Mouse (Mus musculus) granulocyte monocyte progenitor cell, adult 5-6 weeks (primary cell): ENCODE data around the gene Wnt10a. TPM values are rescaled to one million over a fixed set of nuclear protein-coding genes. Genes with fewer than 3 reads are reported as not detected.
"Not testable (repeated sequence)": the region's sequence is repeated elsewhere in the genome, so short reads cannot be mapped to it uniquely, and the experiment has no call there.

ENCODE experiments used
- ATAC-seq: replicated peaks from 2 replicates; pipeline ENCODE4 v1.8.0; 2016; ENCODE audit warnings: mild to moderate bottlenecking, moderate TSS enrichment, inconsistent platforms; ENCODE audit not compliant: poor library complexity, severe bottlenecking
- total RNA-seq, 2 experiments: library from RNA; stranded (forward) in 1 of 2; stranded (reverse) in 1 of 2; fragments of 200-712, 200-1000 nt in 1 of 2; fragments of >200 nt in 1 of 2; fragmentation: Nextera tagmentation in 1 of 2; gene quantifications; 2 replicates each; pipeline ENCODE4 v1.2.3; 2014 to 2017

The Wnt10a gene
- total RNA-seq, 2 experiments from 2014 or later: not detected

DNA sequence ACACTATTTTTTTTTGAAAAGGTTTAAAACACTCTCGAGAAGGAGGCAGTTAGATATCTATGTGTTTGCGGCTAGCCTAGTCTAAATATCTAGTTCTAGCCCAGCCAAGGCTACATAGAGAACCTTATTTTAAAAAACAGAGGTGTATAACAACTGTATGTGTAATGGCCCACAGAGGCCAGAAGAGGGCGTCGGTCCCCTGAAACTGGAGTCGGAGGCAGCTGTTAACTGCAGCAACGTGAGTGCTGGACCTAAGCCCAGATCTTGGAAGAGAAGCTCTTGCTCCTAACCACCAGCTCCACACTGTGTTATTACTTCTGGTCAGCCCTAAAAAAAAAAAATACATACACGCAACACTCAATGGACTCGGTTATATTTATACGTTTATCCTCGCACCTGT is 17.7 kb downstream of the Wnt10a start:
- ATAC-seq: no peak

- ATAC-seq: no peak
These were observed 23.8 kb downstream of the Wnt10a start for GRCm38 (mm10) chr1:74814931-74815647.

GRCm38 (mm10) chr1:74815965-74816364 is 24.6 kb downstream of the Wnt10a start:
- ATAC-seq: not testable (repeated sequence)

DNA sequence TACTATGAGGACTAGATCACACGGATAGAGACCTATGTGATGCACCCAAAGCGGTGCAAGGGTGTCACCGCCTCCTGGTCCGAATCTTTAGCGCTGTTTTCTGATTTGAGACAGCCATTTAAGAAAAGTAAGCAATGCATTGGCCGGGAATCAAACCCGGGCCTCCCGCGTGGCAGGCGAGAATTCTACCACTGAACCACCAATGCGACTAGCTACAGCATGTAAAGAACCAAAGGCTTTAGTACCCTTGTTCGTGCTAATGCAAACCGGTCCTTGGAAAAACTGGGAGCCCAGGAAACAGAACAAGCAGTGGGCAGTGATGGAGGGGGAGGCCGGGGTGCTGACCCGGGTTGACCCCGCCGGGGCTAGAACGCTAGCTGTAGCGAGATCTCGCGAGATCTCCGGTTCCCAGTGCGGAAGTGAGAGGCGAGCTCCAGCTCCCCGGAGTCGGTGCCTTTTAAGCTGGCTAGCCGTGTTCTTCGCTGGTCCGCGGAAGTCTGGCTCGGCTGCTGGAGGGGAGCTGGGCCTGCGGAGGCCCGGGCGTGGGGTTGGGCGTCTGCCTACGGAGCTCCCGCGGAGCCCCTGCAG is 25.4 kb downstream of the Wnt10a start:
- ATAC-seq: peak; percentile 95

- peak; percentile 28 for ATAC-seq
These were observed 25.9 kb downstream of the Wnt10a start for GRCm38 (mm10) chr1:74817219-74817618.

DNA sequence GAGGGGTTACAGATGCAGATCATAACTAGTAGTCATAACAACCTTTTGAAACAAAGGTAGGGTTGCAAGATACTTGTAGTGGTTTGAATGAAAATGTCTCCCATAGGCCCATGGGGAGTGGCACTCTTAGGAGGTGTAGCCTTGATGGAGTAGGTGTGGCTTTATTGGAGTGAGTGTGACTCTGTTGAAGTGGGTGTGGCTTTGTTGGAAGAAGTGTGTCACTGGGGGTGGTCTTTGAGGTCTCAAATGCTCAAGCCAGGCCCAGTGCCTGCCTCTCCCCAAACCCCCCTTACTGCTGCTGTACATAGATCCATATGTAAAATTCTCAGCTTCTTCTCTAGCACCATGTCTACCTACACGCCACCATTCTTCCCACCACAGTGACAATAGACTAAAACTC is 27.2 kb downstream of the Wnt10a start:
- no peak for ATAC-seq

DNA sequence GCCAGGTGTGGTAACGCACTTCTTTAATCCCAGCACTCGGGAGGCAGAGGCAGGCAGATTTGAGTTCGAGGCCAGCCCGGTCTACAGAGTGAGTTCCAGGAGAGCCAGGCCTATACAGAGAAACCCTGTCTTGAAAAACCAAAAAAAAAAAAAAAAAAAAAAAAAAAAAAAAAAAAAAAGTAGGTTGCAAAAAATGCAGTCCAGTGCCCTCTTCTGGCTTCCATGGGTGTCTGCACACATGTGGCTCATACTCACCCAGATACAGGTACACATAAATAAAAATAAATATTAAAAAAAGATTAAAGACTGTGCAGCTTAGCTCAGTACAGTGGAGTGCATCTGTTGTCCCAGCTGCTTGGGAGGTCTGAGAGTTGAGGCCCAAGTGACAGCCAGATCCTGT is 32.3 kb downstream of the Wnt10a start:
- ATAC-seq: not testable (repeated sequence)

GRCm38 (mm10) chr1:74824518-74825302 is 33.4 kb downstream of the Wnt10a start:
- no peak for ATAC-seq

DNA sequence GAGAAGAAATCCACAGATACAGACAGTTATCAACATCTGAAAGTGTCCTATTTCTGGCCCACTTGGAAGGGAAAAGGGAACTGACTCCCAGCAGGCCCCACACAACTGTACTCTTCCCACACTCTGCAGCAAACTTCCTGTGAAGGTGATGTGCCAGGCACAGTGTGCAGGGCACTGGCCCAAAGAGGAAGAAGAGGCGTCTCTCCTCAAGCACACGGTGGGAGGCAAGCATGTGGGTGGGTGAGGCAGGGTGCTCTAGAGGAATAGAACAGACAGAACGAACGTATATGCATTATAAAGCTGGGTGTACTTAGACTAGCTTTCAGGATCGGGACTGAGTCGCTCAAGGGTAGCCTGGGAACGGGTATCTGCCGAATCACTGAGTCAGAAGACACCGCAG is 38.7 kb downstream of the Wnt10a start:
- ATAC-seq: peak; percentile 75

- ATAC-seq: no peak
These were observed 41.9 kb downstream of the Wnt10a start for GRCm38 (mm10) chr1:74833255-74833654.

DNA sequence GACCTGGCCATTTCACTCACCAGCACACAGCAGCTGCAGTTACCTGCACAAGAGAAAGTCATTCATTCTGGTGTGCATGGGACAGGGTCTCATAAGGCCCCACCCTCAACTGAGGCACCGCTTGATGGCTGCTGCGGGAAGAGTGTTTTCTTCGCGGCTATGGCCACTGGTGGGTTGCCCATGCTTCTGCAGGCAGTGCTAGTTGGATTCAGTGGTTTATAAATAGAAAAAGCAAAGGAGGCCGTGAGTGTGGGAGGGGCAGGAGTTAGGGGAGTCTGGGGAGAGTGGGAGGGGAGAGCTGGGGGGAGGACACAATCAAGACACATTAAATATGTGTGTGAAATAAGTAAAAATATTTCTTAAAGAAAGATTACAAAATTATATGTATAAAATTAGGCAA is 51.8 kb downstream of the Wnt10a start:
- ATAC-seq: no peak

GRCm38 (mm10) chr1:74846341-74846740 is 55.0 kb downstream of the Wnt10a start:
- no peak for ATAC-seq

DNA sequence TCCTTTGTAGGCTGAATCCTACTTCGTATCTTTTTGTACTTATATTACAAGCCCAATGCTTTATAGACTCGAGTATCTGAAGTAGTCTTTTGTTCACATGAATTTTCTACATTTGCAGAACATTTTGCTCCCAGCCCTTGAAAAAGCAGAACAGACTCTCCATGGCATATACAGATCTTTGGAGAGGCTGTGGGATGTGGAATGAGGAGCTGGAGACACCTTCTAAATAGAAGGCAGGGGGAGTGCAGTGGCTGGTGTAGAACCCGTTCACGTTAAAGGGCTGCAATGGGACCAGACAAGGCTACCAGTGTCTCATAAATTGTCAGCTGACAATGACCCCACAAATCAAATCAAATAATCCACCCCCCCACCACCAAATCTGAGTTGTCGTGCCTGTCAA is 57.6 kb downstream of the Wnt10a start:
- no peak for ATAC-seq

GRCm38 (mm10) chr1:74850251-74850650 is 58.9 kb downstream of the Wnt10a start:
- no peak for ATAC-seq

GRCm38 (mm10) chr1:74851001-74851775 is 59.9 kb downstream of the Wnt10a start:
- ATAC-seq: no peak

Other genes with a start within 250 kb of the Wnt10a start
- not detected in 2 replicates for gene Plcd4, start 248.6 kb upstream of the Wnt10a start, total RNA-seq (2014; fragmentation: Nextera tagmentation)
- gene Plcd4, start 248.6 kb upstream of the Wnt10a start, total RNA-seq (2017): 0.05 TPM in 1 of 2 replicates, not detected in the other
- gene Usp37, start 247.2 kb upstream of the Wnt10a start, total RNA-seq (2014; fragmentation: Nextera tagmentation): 26.4 and 54.1 TPM in 2 replicates
- 37.1 and 37.4 TPM in 2 replicates for gene Usp37, start 247.2 kb upstream of the Wnt10a start, total RNA-seq (2017)
- gene Zfp142, start 203.3 kb upstream of the Wnt10a start, total RNA-seq (2014; fragmentation: Nextera tagmentation): 16.3 and 17.1 TPM in 2 replicates
- gene Zfp142, start 203.3 kb upstream of the Wnt10a start, total RNA-seq (2017): 9.5 and 10.0 TPM in 2 replicates
- gene Bcs1l, start 203.2 kb upstream of the Wnt10a start, total RNA-seq (2014; fragmentation: Nextera tagmentation): 29.0 and 30.3 TPM in 2 replicates
- 20.0 and 28.8 TPM in 2 replicates for gene Bcs1l, start 203.2 kb upstream of the Wnt10a start, total RNA-seq (2017)
- gene Rnf25, start 190.1 kb upstream of the Wnt10a start, total RNA-seq (2014; fragmentation: Nextera tagmentation): 20.8 and 34.3 TPM in 2 replicates
- 17.5 and 28.2 TPM in 2 replicates for gene Rnf25, start 190.1 kb upstream of the Wnt10a start, total RNA-seq (2017)
- 0.26 TPM in 1 of 2 replicates, not detected in the other for gene Stk36, start 190.1 kb upstream of the Wnt10a start, total RNA-seq (2014; fragmentation: Nextera tagmentation)
- not detected in 2 replicates for gene Stk36, start 190.1 kb upstream of the Wnt10a start, total RNA-seq (2017)
- 18.2 and 29.1 TPM in 2 replicates for gene Ttll4, start 129.8 kb upstream of the Wnt10a start, total RNA-seq (2014; fragmentation: Nextera tagmentation)
- 18.4 and 21.5 TPM in 2 replicates for gene Ttll4, start 129.8 kb upstream of the Wnt10a start, total RNA-seq (2017)
- 10.1 and 13.1 TPM in 2 replicates for gene Cyp27a1, start 77.9 kb upstream of the Wnt10a start, total RNA-seq (2014; fragmentation: Nextera tagmentation)
- gene Cyp27a1, start 77.9 kb upstream of the Wnt10a start, total RNA-seq (2017): 5.8 and 6.9 TPM in 2 replicates
- gene Prkag3, start 42.3 kb upstream of the Wnt10a start, total RNA-seq (2014; fragmentation: Nextera tagmentation): not detected in 2 replicates
- not detected in 2 replicates for gene Prkag3, start 42.3 kb upstream of the Wnt10a start, total RNA-seq (2017)
- not detected in 2 replicates for gene Wnt6, start 19.6 kb upstream of the Wnt10a start, total RNA-seq (2014; fragmentation: Nextera tagmentation)
- 0.21 and 1.2 TPM in 2 replicates for gene Wnt6, start 19.6 kb upstream of the Wnt10a start, total RNA-seq (2017)
- gene Cdk5r2, start 63.4 kb downstream of the Wnt10a start, total RNA-seq (2014; fragmentation: Nextera tagmentation): not detected in 2 replicates
- gene Cdk5r2, start 63.4 kb downstream of the Wnt10a start, total RNA-seq (2017): not detected in 2 replicates
- not detected in 2 replicates for gene Fev, start 93.9 kb downstream of the Wnt10a start, total RNA-seq (2014; fragmentation: Nextera tagmentation)
- not detected in 2 replicates for gene Fev, start 93.9 kb downstream of the Wnt10a start, total RNA-seq (2017)
- gene Cryba2, start 101.6 kb downstream of the Wnt10a start, total RNA-seq (2014; fragmentation: Nextera tagmentation): not detected in 2 replicates
- not detected in 2 replicates for gene Cryba2, start 101.6 kb downstream of the Wnt10a start, total RNA-seq (2017)
- not detected in 2 replicates for gene Cfap65, start 144.1 kb downstream of the Wnt10a start, total RNA-seq (2014; fragmentation: Nextera tagmentation)
- not detected in 2 replicates for gene Cfap65, start 144.1 kb downstream of the Wnt10a start, total RNA-seq (2017)
- not detected in 2 replicates for gene Ihh, start 160.2 kb downstream of the Wnt10a start, total RNA-seq (2014; fragmentation: Nextera tagmentation)
- not detected in 2 replicates for gene Ihh, start 160.2 kb downstream of the Wnt10a start, total RNA-seq (2017)